Mouse (Mus musculus) myocyte (in vitro differentiated cells): ENCODE measurements around the gene Entpd3.

Source experiments
- MYOD1 ChIP-seq, 3 experiments: IDR thresholded peaks; one replicate each; pipeline ENCODE4 v1.6.1; 2011; ENCODE audit warnings: control low read depth in 2 of 3, low read depth in 2 of 3, mild to moderate bottlenecking in 2 of 3, moderate library complexity in 1 of 3; ENCODE audit not compliant: insufficient read length in 2 of 3, control insufficient read depth in 1 of 3
- POLR2A ChIP-seq: IDR thresholded peaks from one replicate; pipeline ENCODE4 v1.6.1; 2011; ENCODE audit warnings: low read depth, mild to moderate bottlenecking, control low read depth, moderate library complexity; ENCODE audit not compliant: insufficient read length

- TF ChIP-seq POLR2A (no peak), MYOD1 (IDR thresholded peaks at IDR 0.05; ENCODE audit: control insufficient read depth in 1 of 3, insufficient read length in 2 of 3, low read depth in 2 of 3) (no peak)
These were observed 38.2 kb downstream of the Entpd3 start for GRCm38 (mm10) chr9:120577706-120578405.
